Mouse (Mus musculus) neural tube, embryonic 11.5 days (tissue): ENCODE data around the gene Rad54l. TPM values are rescaled to one million over a fixed set of nuclear protein-coding genes. Genes with fewer than 3 reads are reported as not detected.

ENCODE experiments used
- ATAC-seq: fragments of 200-750 bp; cut with Nextera tagmentation; 2 replicates; pipeline ENCODE4 v1.8.0; 2017; ENCODE audit warnings: moderate number of reproducible peaks, mild to moderate bottlenecking, moderate TSS enrichment, moderate library complexity; ENCODE audit not compliant: insufficient read depth, low FRiP score, low TSS enrichment
- DNase-seq: peaks from one replicate; pipeline ENCODE4 v3.0.0-alpha.2; 2015; ENCODE audit warnings: low spot score
- H3K27ac ChIP-seq: fragments of 300-500 bp; sonication (generic); 2 replicates; pipeline ENCODE4 v1.5.1; 2014; ENCODE audit warnings: low read depth, mild to moderate bottlenecking, low read length
- H3K27me3 ChIP-seq: fragments of 300-500 bp; sonication (generic); 2 replicates; pipeline ENCODE4 v1.6.1; 2014; ENCODE audit warnings: mild to moderate bottlenecking, low read length, mixed read lengths; ENCODE audit not compliant: control insufficient read depth, insufficient read depth
- H3K36me3 ChIP-seq: fragments of 300-500 bp; sonication (generic); 2 replicates; pipeline ENCODE4 v1.6.1; 2014; ENCODE audit warnings: mild to moderate bottlenecking, low read length, moderate library complexity, mixed read lengths; ENCODE audit not compliant: control insufficient read depth, insufficient read depth
- H3K4me1 ChIP-seq: fragments of 300-500 bp; sonication (generic); 2 replicates; pipeline ENCODE4 v1.6.1; 2014; ENCODE audit warnings: low read length, mixed read lengths; ENCODE audit not compliant: control insufficient read depth, insufficient read depth
- H3K4me2 ChIP-seq: fragments of 300-500 bp; sonication (generic); 2 replicates; pipeline ENCODE4 v1.6.1; 2014; ENCODE audit warnings: low read depth, mild to moderate bottlenecking, moderate library complexity
- H3K4me3 ChIP-seq: fragments of 300-500 bp; sonication (generic); 2 replicates; pipeline ENCODE4 v1.5.1; 2014; ENCODE audit warnings: low read depth, low read length
- H3K9ac ChIP-seq: fragments of 300-500 bp; sonication (generic); 2 replicates; pipeline ENCODE4 v1.6.1; 2014; ENCODE audit warnings: mild to moderate bottlenecking, low read length
- H3K9me3 ChIP-seq: fragments of 300-500 bp; sonication (generic); 2 replicates; pipeline ENCODE4 v1.6.1; 2016; ENCODE audit warnings: low read length; ENCODE audit not compliant: control insufficient read depth
- WGBS: fragments of 180-500 bp; shearing (Covaris S2); extraction: QIAGEN DNeasy Blood & Tissue Kit; methylation state at CpG from one replicate; pipeline ENCODE4 v1.1.7; 2014; 5-methylcytosine and 5-hydroxymethylcytosine counted together
- polyA plus RNA-seq: library from polyadenylated mRNA; unstranded; fragments of >200 nt; fragmentation: Nextera tagmentation; extraction: Ambion mirVana; gene quantifications from 2 replicates; pipeline ENCODE4 v1.2.1, GENCODE M21; 2014

Gene Rad54l
- polyA plus RNA-seq, 1 experiment from 2014 or later, result 44.3 TPM

DNA sequence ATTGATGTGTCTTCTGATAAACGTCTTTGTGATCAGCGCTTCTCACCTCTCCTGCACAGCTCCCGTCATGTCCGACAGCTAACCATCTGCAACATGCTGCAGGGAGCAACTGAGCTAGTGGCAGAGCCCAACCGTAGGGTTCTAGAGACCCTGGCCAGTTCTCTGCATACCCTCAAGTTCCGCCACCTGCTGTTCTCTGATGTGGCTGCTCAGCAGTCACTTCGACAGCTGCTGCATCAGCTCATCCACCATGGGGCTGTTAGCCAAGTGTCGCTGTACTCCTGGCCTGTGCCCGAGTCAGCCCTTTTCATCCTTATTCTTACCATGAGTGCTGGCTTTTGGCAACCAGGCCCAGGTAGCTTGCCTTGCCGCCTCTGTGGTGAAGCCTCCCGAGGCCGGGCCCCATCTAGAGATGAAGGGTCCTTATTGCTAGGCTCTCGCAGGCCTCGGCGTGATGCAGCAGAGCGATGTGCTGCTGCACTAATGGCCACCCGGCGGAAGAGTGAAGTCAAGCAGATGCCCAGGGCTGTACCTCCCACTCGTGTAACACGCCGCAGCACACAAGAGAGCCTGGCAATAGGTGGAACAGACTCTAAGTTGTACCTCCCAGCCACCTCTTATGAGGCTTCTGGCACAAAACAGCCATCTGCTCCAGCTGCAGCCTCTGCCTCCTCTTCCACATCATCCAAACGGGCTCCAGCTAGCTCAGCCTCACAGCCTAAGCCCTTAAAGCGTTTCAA is 34.8 kb downstream of the Rad54l start:
- 90% methylated on average over 23 of the region's 23 CpGs for WGBS
- no peak overlapping the region for H3K4me3 ChIP-seq
- ATAC-seq, result no peak

DNA sequence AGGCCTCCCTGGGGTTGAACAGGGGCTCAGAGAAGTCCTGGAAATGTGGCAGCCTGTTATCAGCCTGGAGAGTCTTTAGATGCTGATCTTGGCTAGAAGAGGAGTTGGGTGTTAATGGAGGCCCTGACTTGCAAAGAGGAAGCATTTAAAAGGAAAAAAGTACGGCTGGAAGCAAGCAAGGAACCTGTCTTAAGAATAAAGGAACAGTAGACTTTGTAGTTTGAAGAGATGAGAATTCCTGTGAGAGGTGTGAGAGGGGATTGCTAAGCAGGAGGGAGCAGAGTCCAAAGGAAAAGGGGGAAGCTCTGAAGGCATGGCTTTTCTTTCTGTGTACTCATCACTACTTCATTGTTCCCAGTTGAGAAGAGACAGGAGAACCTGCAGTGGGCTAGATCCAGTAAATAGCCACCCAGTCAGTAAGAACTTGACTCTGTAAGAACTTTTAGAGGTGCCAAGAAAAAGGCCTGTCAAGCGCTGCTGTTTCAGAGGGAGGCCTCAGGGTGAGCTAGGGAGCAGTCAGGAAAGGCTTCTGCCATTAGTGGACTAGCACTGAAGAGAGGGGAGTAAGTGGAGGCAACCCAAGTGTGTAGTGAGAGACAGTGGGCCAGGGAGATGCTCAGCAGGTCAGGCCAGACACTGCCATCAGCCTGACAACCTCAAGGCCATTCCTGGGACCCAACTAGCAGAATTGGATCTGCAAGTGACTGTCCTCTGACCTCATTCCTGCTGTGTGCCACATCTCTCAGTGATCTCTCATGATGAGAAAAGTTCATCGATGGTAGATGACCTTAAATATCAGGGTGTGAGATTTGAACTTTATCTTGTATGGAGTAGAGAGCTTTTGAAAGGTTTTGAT is 46.0 kb downstream of the Rad54l start:
- Histone ChIP-seq H3K9me3 (no peaks in the 10 kb centered on the region), H3K27ac (no peak overlapping the region), H3K4me1 (peaks cover 12% of the 10 kb centered on the region), H3K36me3 (peaks cover 8% of the 10 kb centered on the region; the same call in 1 of the 2 replicates), H3K4me3 (peak overlapping the region; percentile 70), H3K9ac (peak overlapping the region; percentile 96), H3K4me2 (peak overlapping the region; percentile 79), H3K27me3 (no peaks in the 10 kb centered on the region)
- WGBS, result 69% methylated on average over 3 of the region's 3 CpGs
- DNase-seq, result no peak
- no peak for ATAC-seq

More for the DNA sequence above, 34.8 kb downstream of the Rad54l start:
- Histone ChIP-seq H3K27me3 (no peaks in the 10 kb centered on the region), H3K4me2 (no peak overlapping the region), H3K27ac (no peak overlapping the region), H3K4me1 (no peaks in the 10 kb centered on the region), H3K36me3 (peaks cover 13% of the 10 kb centered on the region), H3K9me3 (no peaks in the 10 kb centered on the region), H3K9ac (no peak overlapping the region)
- DNase-seq, result no peak

DNA sequence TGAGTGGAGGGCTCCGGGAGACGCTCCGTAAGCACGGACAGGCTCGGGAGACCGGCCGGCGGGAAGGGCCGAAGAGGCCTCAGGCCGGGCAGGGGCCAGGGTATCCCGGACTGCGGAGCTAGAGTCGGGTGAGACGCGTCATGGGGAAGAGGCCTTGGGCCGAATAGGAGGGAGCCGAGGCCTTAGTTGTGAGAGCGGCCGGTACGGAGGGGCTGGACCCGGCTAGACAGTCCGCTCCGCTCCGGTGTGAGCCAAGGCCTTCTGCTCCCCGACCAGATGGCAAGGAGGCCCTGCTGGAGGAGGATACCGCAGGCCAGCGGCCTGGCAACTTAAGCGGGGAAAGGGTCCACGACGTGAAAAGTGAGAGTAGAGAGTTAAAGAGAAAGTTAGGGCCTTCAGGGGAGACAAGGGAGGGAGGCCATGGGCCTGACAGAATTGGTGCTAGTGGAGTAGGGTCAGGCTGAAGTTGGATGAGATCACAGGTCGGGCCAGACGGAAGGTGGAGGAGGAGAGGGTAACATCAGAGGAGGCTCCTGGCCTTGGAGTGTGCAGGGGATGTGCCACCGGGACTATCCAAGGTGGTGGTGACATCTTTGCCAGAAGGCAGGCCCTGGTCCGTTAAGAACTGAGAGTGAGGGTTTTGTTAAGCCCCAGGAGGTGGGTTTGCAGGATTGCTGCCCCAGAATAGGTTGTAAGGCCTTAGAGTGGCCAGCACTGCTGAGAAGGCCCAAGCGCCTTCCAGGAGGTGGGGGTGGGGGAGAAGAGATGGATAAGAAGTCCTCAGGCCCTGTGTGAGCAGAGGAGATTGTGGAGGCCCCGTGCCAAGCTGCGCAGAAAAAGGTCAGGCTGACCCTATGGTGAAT is 46.9 kb downstream of the Rad54l start:
- Histone ChIP-seq H3K4me3 (peak overlapping the region; percentile 70), H3K9me3 (no peaks in the 10 kb centered on the region), H3K4me1 (peaks cover 12% of the 10 kb centered on the region), H3K9ac (peak overlapping the region; percentile 96), H3K4me2 (peak overlapping the region; percentile 79), H3K36me3 (peaks cover 8% of the 10 kb centered on the region; the same call in 1 of the 2 replicates), H3K27me3 (no peaks in the 10 kb centered on the region), H3K27ac (peak overlapping the region; percentile 98)
- ATAC-seq, result peak; percentile 46
- 4% methylated on average over 37 of the region's 37 CpGs for WGBS
- DNase-seq, result peak; percentile 60

DNA sequence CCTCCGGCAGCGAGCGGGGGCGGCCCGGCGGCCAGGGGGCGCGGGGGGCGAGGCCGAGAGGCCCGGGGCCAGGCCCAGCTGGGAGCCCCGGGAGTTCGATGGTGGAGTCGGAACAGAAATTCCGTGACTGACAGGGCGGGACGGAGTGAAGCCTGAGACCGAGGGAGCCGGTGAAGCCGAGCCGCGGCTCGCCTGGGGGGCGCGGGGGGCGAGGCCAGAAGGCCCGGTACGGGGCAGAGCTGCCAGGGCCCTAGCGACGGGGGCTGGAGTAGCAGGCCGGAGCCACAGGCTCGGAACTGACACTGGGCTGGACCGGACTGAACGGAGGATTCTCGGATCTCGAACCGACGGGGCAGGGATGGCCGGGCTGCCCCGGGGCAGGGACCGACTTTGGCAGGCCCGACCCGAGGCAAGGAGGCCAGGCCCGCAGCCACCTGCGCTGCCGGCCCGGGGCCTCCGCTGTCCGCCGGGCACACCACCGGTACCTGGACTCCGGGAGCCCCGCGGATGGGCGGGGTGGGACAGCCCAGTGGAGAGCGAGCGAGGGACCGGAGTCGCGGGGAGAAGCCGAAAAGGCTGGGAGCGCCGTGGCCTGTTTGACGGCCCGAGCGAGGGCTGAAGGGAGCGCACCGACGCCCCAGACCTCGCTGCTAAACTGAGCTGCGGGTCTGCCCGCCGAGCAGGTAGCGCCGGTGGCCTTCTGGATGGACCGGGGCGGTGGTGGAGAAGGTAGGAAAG is 47.7 kb downstream of the Rad54l start:
- ATAC-seq, result peak; percentile 83
- no peaks in the 10 kb centered on the region for H3K27me3 ChIP-seq
- WGBS, result under 1% methylated on average over 62 of the region's 77 CpGs

DNA sequence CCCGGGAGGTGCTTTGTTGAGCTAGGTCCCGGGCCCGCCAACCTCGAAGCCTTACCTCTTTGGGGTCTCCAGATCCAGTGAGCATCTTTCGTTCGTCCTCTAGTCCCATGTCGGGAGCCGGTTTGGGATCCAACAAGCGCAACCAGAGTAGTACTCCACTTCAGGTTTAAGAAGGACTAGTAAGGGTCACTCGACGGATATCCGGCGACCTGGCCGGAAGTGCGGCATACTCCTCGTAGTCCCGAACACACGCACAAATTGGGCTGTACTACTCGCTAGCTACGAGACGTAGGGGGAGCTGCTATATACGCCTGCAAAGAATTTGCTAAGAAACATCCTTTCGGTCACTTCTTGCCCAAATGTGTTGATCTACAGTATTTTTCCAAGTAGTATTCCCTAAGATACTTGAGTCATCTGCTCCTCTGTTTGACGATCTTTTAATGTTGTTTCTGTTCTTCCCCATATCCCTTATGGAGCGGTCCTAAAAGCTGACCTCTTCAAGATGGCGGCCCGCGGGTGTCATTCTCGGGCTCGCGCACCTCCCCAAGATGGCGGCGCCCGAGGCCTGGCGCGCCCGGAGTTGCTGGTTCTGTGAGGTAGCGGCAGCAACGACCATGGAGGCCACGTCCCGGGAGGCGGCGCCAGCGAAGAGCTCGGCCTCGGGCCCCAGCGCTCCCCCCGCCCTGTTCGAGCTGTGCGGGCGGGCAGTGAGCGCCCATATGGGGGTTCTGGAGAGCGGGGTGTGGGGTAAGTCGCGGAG is 48.4 kb downstream of the Rad54l start, which contains the start of the genes Uqcrh and Lrrc41:
TSS of gene Uqcrh (minus strand) at position 211 of the 760 bp plus-strand sequence.
TSS of gene Lrrc41 (plus strand) at position 409 of the 760 bp plus-strand sequence.
- H3K9me3 ChIP-seq, result no peaks in the 10 kb centered on the region

More for the DNA sequence above, 47.7 kb downstream of the Rad54l start:
- Histone ChIP-seq H3K4me2 (peak overlapping the region; percentile 79), H3K4me1 (peaks cover 12% of the 10 kb centered on the region), H3K9ac (peak overlapping the region; percentile 96), H3K9me3 (no peaks in the 10 kb centered on the region), H3K27ac (peak overlapping the region; percentile 98), H3K4me3 (peak overlapping the region; percentile 70), H3K36me3 (peaks cover 3% of the 10 kb centered on the region; the same call in 1 of the 2 replicates)
- DNase-seq, result peak; percentile 79

DNA sequence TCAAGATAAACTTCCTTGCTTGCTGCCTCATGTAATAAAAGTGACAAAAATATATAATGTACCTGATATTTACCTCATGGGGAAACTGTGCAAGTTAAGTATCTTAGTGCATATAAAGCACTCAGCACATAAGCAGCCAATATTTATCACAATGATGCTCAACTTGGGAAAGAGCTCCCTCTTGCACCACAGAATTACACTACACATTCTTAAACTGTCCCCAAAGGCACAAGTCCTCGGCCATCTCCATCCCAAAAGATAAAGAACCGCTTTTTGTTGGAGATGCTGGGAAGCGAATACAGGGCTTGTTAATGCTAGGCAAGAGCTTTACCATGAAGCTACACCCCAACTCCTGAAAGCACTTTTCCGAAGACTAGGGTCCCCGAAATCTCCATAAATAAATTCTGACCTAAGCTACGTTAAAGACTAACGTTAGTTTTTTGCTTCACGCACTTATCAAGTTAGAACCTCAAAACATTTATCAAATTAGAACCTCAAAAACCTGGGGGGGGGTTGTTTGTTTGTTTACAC is 49.3 kb downstream of the Rad54l start:
- no peaks in the 10 kb centered on the region for H3K36me3 ChIP-seq
- peak; percentile 12 for DNase-seq
- H3K27ac ChIP-seq, result no peak overlapping the region
- WGBS, result 2% methylated on average over 8 of the region's 8 CpGs
- H3K9me3 ChIP-seq, result no peaks in the 10 kb centered on the region
- peak overlapping the region; percentile 79 for H3K4me2 ChIP-seq
- no peak for ATAC-seq
- H3K27me3 ChIP-seq, result no peaks in the 10 kb centered on the region
- peak overlapping the region; percentile 64 for H3K9ac ChIP-seq
- peak overlapping the region; percentile 70 for H3K4me3 ChIP-seq
- peaks cover 12% of the 10 kb centered on the region for H3K4me1 ChIP-seq

More for the DNA sequence above, 48.4 kb downstream of the Rad54l start, which contains the start of the genes Uqcrh and Lrrc41:
- under 1% methylated on average over 55 of the region's 55 CpGs for WGBS
- peak within 1 kb of the TSS; percentile 79 for H3K4me2 ChIP-seq
- DNase-seq, result peak; percentile 96
- peak within 1 kb of the TSS; percentile 70 for H3K4me3 ChIP-seq
- peak within 1 kb of the TSS; percentile 96 for H3K9ac ChIP-seq
- H3K36me3 ChIP-seq, result no peaks in the 10 kb centered on the region
- H3K27ac ChIP-seq, result peak within 1 kb of the TSS; percentile 98
- peak; percentile 92 for ATAC-seq
- peaks cover 12% of the 10 kb centered on the region for H3K4me1 ChIP-seq
- no peaks in the 10 kb centered on the region for H3K27me3 ChIP-seq

DNA sequence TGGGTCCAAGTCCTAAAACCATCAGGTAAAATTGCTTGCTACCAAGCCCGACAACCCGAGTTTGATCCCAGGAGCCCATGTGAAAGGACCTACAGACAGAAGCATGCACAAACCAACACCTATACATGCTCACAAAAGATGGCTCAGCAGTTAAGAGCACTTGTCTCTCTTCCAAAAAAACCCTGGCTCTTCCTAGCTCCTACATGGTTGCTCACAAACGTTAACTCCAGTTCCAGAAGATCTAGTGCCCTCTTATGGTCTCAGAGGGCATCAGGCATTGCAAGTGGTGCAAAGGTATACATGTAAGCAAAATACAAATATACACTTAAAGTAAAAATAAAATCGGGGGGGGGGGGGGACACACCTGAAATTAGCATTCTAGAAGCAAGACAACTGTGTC is 50.3 kb downstream of the Rad54l start:
- H3K27me3 ChIP-seq, result no peaks in the 10 kb centered on the region
- 65% methylated on average over 4 of the region's 4 CpGs for WGBS
- no peak overlapping the region for H3K9ac ChIP-seq
- peaks cover 6% of the 10 kb centered on the region for H3K36me3 ChIP-seq
- DNase-seq (no peak), ATAC-seq (no peak)
- H3K4me1 ChIP-seq, result peaks cover 12% of the 10 kb centered on the region
- no peak overlapping the region for H3K4me3 ChIP-seq
- H3K4me2 ChIP-seq, result no peak overlapping the region
- no peaks in the 10 kb centered on the region for H3K9me3 ChIP-seq
- H3K27ac ChIP-seq, result no peak overlapping the region
